Mouse (Mus musculus): Measurements from ENCODE around the gene Trim26. TPM values are rescaled to one million over a fixed set of nuclear protein-coding genes. Genes with fewer than 3 reads are reported as not detected.
"Not testable (repeated sequence)": the region's sequence is repeated elsewhere in the genome, so short reads cannot be mapped to it uniquely, and the experiment has no call there.

Trim26 gene
- total and polyA plus RNA-seq, 3 experiments, result 17.0 to 19.3 (median 19.1) TPM

DNA sequence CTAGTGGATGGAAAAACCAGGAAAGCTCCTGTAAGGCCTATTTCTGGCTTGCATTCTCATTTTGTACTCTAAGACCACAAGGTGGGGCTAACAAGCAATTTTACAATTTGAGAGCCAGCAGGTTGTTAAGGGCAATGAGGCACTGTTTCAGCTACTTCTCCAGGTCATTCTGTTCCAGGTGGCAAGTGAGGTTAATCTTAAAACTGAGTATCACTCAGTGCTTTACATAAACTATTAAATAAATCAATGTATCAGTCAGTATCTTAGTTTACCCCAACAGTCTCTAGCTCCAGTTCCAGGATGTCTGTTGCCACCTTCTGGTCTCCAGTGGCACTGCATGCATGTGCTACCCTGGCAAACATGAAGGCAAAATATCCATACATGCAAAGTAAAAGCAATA is 12.9 kb upstream of the Trim26 start:
- peaks cover 1% of the 10 kb centered on the region; the same call in 1 of the 2 replicates for H3K27me3 ChIP-seq (ENCODE audit: control insufficient read depth, insufficient read depth, low read length)
- no peak overlapping the region for H3K27ac ChIP-seq
- intact Hi-C loops (cut with DNase I), result no loop called here
- no peak overlapping the region for H3K9ac ChIP-seq (ENCODE audit: low read depth, low read length)
- no peak overlapping the region for H3K4me3 ChIP-seq
- no peaks in the 10 kb centered on the region; the same call in 1 of the 2 replicates for H3K4me1 ChIP-seq (ENCODE audit: control insufficient read depth, insufficient read depth, low read length)
- no peaks in the 10 kb centered on the region for H3K36me3 ChIP-seq (ENCODE audit: control insufficient read depth, insufficient read depth, low read length)
- TF ChIP-seq POLR2A (IDR thresholded peaks at IDR 0.05; ENCODE audit: insufficient read depth, low read depth, low read length) (no peak), CTCF (IDR thresholded peaks at IDR 0.05) (peak; percentile 87)
- H3K79me2 ChIP-seq (replicated peaks; ENCODE audit: control insufficient read depth, insufficient read depth, low read length), result no peaks in the 10 kb centered on the region
- DNase-seq, result peak; percentile 51 to 65

DNA sequence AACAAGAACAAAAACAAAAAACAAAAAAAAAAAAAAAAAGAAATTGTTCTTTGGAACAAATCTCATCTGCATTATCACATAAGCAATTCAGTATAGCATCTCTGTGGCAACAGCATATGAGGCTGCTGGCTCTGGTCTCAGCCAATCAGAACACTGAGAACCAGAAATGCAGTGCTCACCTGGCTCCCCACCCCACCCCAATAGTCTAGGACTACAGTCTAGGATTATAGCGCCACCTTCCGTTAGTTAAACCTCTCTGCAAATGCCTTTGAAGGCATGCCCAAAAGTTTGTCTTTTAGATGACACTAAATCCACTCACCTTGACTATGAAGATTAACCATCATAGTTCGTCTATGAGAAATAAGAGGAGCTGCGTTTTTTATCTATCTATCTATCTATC is 11.4 kb upstream of the Trim26 start:
- no peak overlapping the region for H3K27ac ChIP-seq
- peaks cover 1% of the 10 kb centered on the region; the same call in 1 of the 2 replicates for H3K27me3 ChIP-seq (ENCODE audit: control insufficient read depth, insufficient read depth, low read length)
- intact Hi-C loops (cut with DNase I), result no loop called here
- no peaks in the 10 kb centered on the region for H3K79me2 ChIP-seq (replicated peaks; ENCODE audit: control insufficient read depth, insufficient read depth, low read length)
- H3K36me3 ChIP-seq (ENCODE audit: control insufficient read depth, insufficient read depth, low read length), result no peaks in the 10 kb centered on the region
- H3K4me3 ChIP-seq, result no peak overlapping the region
- WGBS, result 19% methylated on average over 4 of the region's 4 CpGs
- H3K4me1 ChIP-seq (ENCODE audit: control insufficient read depth, insufficient read depth, low read length), result no peaks in the 10 kb centered on the region; the same call in 1 of the 2 replicates
- no peak for DNase-seq
- H3K9ac ChIP-seq (ENCODE audit: low read depth, low read length), result no peak overlapping the region
- no peak for TF ChIP-seq EP300 (IDR thresholded peaks at IDR 0.05; ENCODE audit: insufficient read depth, low read depth, low read length)

DNA sequence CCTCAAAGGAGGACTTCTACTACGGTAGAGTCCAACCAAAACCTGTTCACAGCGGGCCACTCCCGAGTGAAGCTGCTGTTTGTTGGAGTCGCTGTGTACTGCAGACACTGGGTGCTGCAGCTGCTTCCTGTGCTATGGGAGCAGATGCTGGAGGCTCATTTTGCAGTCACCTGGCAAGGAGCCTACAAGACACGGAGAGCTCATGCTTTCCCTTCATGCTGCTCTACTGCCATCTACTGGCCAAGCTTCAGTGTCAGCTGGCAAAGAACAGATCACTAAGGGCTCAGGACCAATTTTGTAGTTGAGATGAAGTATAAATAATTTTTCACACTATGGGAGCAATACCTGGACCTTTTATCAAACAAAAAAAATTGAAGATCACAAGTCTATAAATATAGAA is 10.9 kb upstream of the Trim26 start:
- H3K9ac ChIP-seq (ENCODE audit: low read depth, low read length); H3K4me3 ChIP-seq; intact Hi-C loops (cut with DNase I); H3K79me2 ChIP-seq (replicated peaks; ENCODE audit: control insufficient read depth, insufficient read depth, low read length); H3K4me1 ChIP-seq (ENCODE audit: control insufficient read depth, insufficient read depth, low read length); H3K36me3 ChIP-seq (ENCODE audit: control insufficient read depth, insufficient read depth, low read length); H3K27ac ChIP-seq; H3K27me3 ChIP-seq (ENCODE audit: control insufficient read depth, insufficient read depth, low read length): not testable (repeated sequence)
- peak; percentile 81 for TF ChIP-seq CTCF (IDR thresholded peaks at IDR 0.05)
- DNase-seq, result peak; percentile 76 to 84
- WGBS, result 3% methylated on average over 5 of the region's 5 CpGs

DNA sequence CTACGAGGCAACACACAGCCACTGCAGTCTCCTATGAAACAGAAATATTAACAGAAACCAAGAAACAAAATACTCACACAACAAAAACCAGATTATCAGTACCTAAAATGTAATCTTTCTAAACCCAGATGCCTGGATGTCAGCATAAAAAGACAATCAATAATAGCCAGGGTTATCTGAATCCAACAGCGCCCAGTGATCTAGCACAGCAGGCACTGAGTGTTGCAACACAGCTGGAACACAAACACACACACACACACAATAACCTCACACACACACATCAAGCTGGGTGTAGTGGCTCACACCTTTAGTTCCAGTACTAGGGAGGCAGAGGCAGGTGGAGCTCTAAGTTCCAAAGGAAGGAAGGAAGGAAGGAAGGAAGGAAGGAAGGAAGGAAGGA is 8.4 kb upstream of the Trim26 start:
- H3K27ac ChIP-seq, result no peak overlapping the region
- no peak overlapping the region for H3K9ac ChIP-seq (ENCODE audit: low read depth, low read length)
- 76% methylated on average over 2 of the region's 2 CpGs for WGBS
- intact Hi-C loops (cut with DNase I), result no loop called here
- H3K79me2 ChIP-seq (replicated peaks; ENCODE audit: control insufficient read depth, insufficient read depth, low read length), result no peaks in the 10 kb centered on the region
- H3K4me3 ChIP-seq, result no peak overlapping the region
- DNase-seq, result no peak
- H3K27me3 ChIP-seq (ENCODE audit: control insufficient read depth, insufficient read depth, low read length), result peaks cover 1% of the 10 kb centered on the region; the same call in 1 of the 2 replicates
- TF ChIP-seq POLR2A (IDR thresholded peaks at IDR 0.05; ENCODE audit: insufficient read depth, low read depth, low read length), result no peak
- no peaks in the 10 kb centered on the region; the same call in 1 of the 2 replicates for H3K4me1 ChIP-seq (ENCODE audit: control insufficient read depth, insufficient read depth, low read length)
- H3K36me3 ChIP-seq (ENCODE audit: control insufficient read depth, insufficient read depth, low read length), result no peaks in the 10 kb centered on the region

DNA sequence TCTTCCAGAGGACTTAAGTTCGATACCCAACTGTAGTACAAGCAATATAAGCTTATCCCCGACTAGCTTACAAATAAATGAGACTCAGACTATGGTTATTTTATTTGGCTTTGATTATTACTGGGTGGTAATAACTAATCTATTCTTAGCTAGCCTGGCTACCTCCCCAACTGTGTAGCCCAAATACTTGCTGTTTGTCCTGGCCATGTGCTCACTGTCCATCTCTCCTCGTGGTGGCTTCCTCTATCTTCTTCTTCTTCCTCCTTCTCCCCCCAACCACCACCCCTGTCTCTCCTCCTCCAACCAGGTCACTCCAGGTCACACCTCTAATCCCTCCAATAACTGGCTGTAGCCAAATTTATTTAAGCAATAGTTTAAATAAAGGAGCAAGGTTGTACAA is 6.5 kb upstream of the Trim26 start:
- TF ChIP-seq EP300 (IDR thresholded peaks at IDR 0.05; ENCODE audit: insufficient read depth, low read depth, low read length), result no peak
- no peak for TF ChIP-seq POLR2A (IDR thresholded peaks at IDR 0.05; ENCODE audit: insufficient read depth, low read depth, low read length)
- TF ChIP-seq CTCF (IDR thresholded peaks at IDR 0.05), result no peak
- H3K36me3 ChIP-seq (ENCODE audit: control insufficient read depth, insufficient read depth, low read length), result no peaks in the 10 kb centered on the region
- peaks cover 1% of the 10 kb centered on the region; the same call in 1 of the 2 replicates for H3K27me3 ChIP-seq (ENCODE audit: control insufficient read depth, insufficient read depth, low read length)
- WGBS, result 77% methylated on average over 3 of the region's 3 CpGs
- DNase-seq, result no peak
- no peak overlapping the region for H3K9ac ChIP-seq (ENCODE audit: low read depth, low read length)
- H3K79me2 ChIP-seq (replicated peaks; ENCODE audit: control insufficient read depth, insufficient read depth, low read length), result no peaks in the 10 kb centered on the region
- no peak overlapping the region for H3K4me3 ChIP-seq
- intact Hi-C loops (cut with DNase I), result no loop called here
- H3K4me1 ChIP-seq (ENCODE audit: control insufficient read depth, insufficient read depth, low read length), result no peaks in the 10 kb centered on the region; the same call in 1 of the 2 replicates
- no peak overlapping the region for H3K27ac ChIP-seq

DNA sequence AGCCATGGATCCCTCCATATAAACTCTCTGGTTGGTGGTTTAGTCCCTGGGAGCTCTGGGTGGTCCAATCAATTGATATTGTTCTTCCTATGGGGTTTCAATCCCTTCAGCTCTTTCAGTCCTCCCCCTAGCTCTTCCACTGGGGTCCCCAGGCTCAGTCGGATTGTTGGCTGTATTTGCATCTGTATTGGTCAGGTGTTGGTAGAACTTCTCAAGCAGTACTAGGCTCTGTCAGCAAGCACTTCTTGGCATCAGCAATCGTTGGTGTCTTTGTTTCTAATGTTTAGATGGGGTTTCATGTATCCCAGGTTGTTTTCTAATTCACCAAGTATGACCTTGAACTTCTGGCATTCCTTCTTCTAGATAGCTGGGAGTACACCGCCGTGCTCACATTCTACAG is 4.2 kb upstream of the Trim26 start:
- Histone ChIP-seq H3K36me3 (ENCODE audit: control insufficient read depth, insufficient read depth, low read length) (no peaks in the 10 kb centered on the region), H3K27ac (no peak overlapping the region), H3K4me1 (ENCODE audit: control insufficient read depth, insufficient read depth, low read length) (no peaks in the 10 kb centered on the region), H3K79me2 (replicated peaks; ENCODE audit: control insufficient read depth, insufficient read depth, low read length) (no peaks in the 10 kb centered on the region), H3K4me3 (no peak overlapping the region), H3K27me3 (ENCODE audit: control insufficient read depth, insufficient read depth, low read length) (peaks cover 1% of the 10 kb centered on the region; the same call in 1 of the 2 replicates), H3K9ac (ENCODE audit: low read depth, low read length) (no peak overlapping the region)
- no peak for DNase-seq
- 48% methylated on average over 4 of the region's 4 CpGs for WGBS
- intact Hi-C loops (cut with DNase I), result no loop called here
- no peak for TF ChIP-seq EP300 (IDR thresholded peaks at IDR 0.05; ENCODE audit: insufficient read depth, low read depth, low read length)
- TF ChIP-seq POLR2A (IDR thresholded peaks at IDR 0.05; ENCODE audit: insufficient read depth, low read depth, low read length), result no peak
- TF ChIP-seq CTCF (IDR thresholded peaks at IDR 0.05), result no peak

Measured in heart, adult 2 months (tissue).